Mouse (Mus musculus) kidney, postnatal 14 days (tissue): ENCODE data around the gene Hypk.
A peak's percentile ranks its signal among the peaks of the same experiment; 100 is the strongest.

Experiments
- DNase-seq: peaks from one replicate; pipeline ENCODE4 v3.0.0; 2022; ENCODE audit warnings: mixed read lengths

The Hypk gene

GRCm38 (mm10) chr2:121452990-121453389 lies at the start of gene Hypk:
Gene Hypk (plus strand): TSS chr2:121453290.
- DNase-seq, result no peak

- DNase-seq, result peak; percentile 25
Measured at GRCm38 (mm10) chr2:121403296-121403695, 49.8 kb upstream of the Hypk start.

GRCm38 (mm10) chr2:121408160-121408559 lies 44.9 kb upstream of the Hypk start:
- peak; percentile 27 for DNase-seq

- no peak for DNase-seq
Measured at GRCm38 (mm10) chr2:121412843-121413386, 40.2 kb upstream of the Hypk start.

- DNase-seq, result peak; percentile 98
Measured at GRCm38 (mm10) chr2:121413387-121414042, 39.6 kb upstream of the Hypk start, which contains the start of the genes Pdia3 and Catsper2. Gene Pdia3 (plus strand): TSS chr2:121413775. Gene Catsper2 (minus strand): TSS chr2:121413792.

GRCm38 (mm10) chr2:121414139-121414685 lies 38.9 kb upstream of the Hypk start:
- DNase-seq, result no peak

- no peak for DNase-seq
Measured at GRCm38 (mm10) chr2:121415103-121415502, 38.0 kb upstream of the Hypk start.

GRCm38 (mm10) chr2:121415591-121415990 lies 37.5 kb upstream of the Hypk start:
- DNase-seq, result no peak

GRCm38 (mm10) chr2:121416356-121416755 lies 36.7 kb upstream of the Hypk start:
- DNase-seq, result no peak

- DNase-seq, result no peak
Measured at GRCm38 (mm10) chr2:121418476-121418875, 34.6 kb upstream of the Hypk start.

- DNase-seq, result no peak
Measured at GRCm38 (mm10) chr2:121423166-121423565, 29.9 kb upstream of the Hypk start.

GRCm38 (mm10) chr2:121425890-121426289 lies 27.2 kb upstream of the Hypk start:
- DNase-seq, result no peak

GRCm38 (mm10) chr2:121434854-121435253 lies 18.2 kb upstream of the Hypk start:
- no peak for DNase-seq

- DNase-seq, result peak; percentile 72
Measured at GRCm38 (mm10) chr2:121439746-121440145, 13.3 kb upstream of the Hypk start.

GRCm38 (mm10) chr2:121440834-121441605 lies 12.1 kb upstream of the Hypk start:
- no peak for DNase-seq

- DNase-seq, result no peak
Measured at GRCm38 (mm10) chr2:121441800-121442199, 11.3 kb upstream of the Hypk start.

GRCm38 (mm10) chr2:121442259-121443067 lies 10.6 kb upstream of the Hypk start:
- DNase-seq, result peak; percentile 90

GRCm38 (mm10) chr2:121443068-121443349 lies 10.1 kb upstream of the Hypk start:
- no peak for DNase-seq

GRCm38 (mm10) chr2:121444178-121444577 lies 8.9 kb upstream of the Hypk start, which contains the start of gene Ell3:
Gene Ell3 (minus strand): TSS chr2:121444278.
- DNase-seq, result no peak

- DNase-seq, result no peak
Measured at GRCm38 (mm10) chr2:121445117-121445516, 8.0 kb upstream of the Hypk start.

- DNase-seq, result no peak
Measured at GRCm38 (mm10) chr2:121446506-121446905, 6.6 kb upstream of the Hypk start.

- DNase-seq, result no peak
Measured at GRCm38 (mm10) chr2:121447006-121447405, 6.1 kb upstream of the Hypk start.

GRCm38 (mm10) chr2:121448136-121448535 lies 5.0 kb upstream of the Hypk start:
- DNase-seq, result peak; percentile 69
